Mouse (Mus musculus) heart, embryonic 11.5 days (tissue): ENCODE results near the gene Prkar2a. TPM values are rescaled to one million over a fixed set of nuclear protein-coding genes. Genes with fewer than 3 reads are reported as not detected.

Source experiments
- ATAC-seq: fragments of 200-750 bp; cut with Nextera tagmentation; replicated peaks from 2 replicates; pipeline ENCODE4 v1.8.0; 2017; ENCODE audit warnings: moderate library complexity; ENCODE audit not compliant: insufficient number of reproducible peaks, low FRiP score, low TSS enrichment
- H3K27ac ChIP-seq: fragments of 300-500 bp; sonication (generic); 2 replicates; pipeline ENCODE4 v1.5.1; 2014; ENCODE audit warnings: mild to moderate bottlenecking, low read depth, low read length
- H3K27me3 ChIP-seq: fragments of 300-500 bp; sonication (generic); 2 replicates; pipeline ENCODE4 v1.6.1; 2014; ENCODE audit warnings: mild to moderate bottlenecking, low read length, mixed read lengths; ENCODE audit not compliant: control insufficient read depth, insufficient read depth
- H3K36me3 ChIP-seq: fragments of 300-500 bp; sonication (generic); 2 replicates; pipeline ENCODE4 v1.6.1; 2014; ENCODE audit warnings: mild to moderate bottlenecking, low read length, moderate library complexity, mixed read lengths; ENCODE audit not compliant: control insufficient read depth, insufficient read depth
- H3K4me1 ChIP-seq: fragments of 300-500 bp; sonication (generic); 2 replicates; pipeline ENCODE4 v1.6.1; 2014; ENCODE audit warnings: low read length; ENCODE audit not compliant: control insufficient read depth, insufficient read depth
- H3K4me2 ChIP-seq: fragments of 300-500 bp; sonication (generic); 2 replicates; pipeline ENCODE4 v1.6.1; 2014; ENCODE audit warnings: mild to moderate bottlenecking, moderate library complexity
- H3K4me3 ChIP-seq: fragments of 300-500 bp; sonication (generic); 2 replicates; pipeline ENCODE4 v1.5.1; 2014; ENCODE audit warnings: low read depth, low read length
- H3K9ac ChIP-seq: fragments of 300-500 bp; sonication (generic); 2 replicates; pipeline ENCODE4 v1.6.1; 2014; ENCODE audit warnings: mild to moderate bottlenecking, low read depth, low read length, moderate library complexity
- H3K9me3 ChIP-seq: fragments of 300-500 bp; sonication (generic); replicated peaks from 2 replicates; pipeline ENCODE4 v1.6.1; 2016; ENCODE audit warnings: low read length; ENCODE audit not compliant: control insufficient read depth
- WGBS: fragments of 180-500 bp; shearing (Covaris S2); extraction: QIAGEN DNeasy Blood & Tissue Kit; methylation state at CpG from one replicate; pipeline ENCODE4 v1.1.7; 2014; ENCODE audit not compliant: insufficient replicate concordance; 5-methylcytosine and 5-hydroxymethylcytosine counted together
- polyA plus RNA-seq: library from polyadenylated mRNA; unstranded; fragments of >200 nt; fragmentation: Nextera tagmentation; extraction: Ambion mirVana; gene quantifications from 2 replicates; pipeline ENCODE4 v1.2.1, GENCODE M21; 2014

The Prkar2a gene
- polyA plus RNA-seq, 1 experiment from 2014 or later: 29.8 TPM

DNA sequence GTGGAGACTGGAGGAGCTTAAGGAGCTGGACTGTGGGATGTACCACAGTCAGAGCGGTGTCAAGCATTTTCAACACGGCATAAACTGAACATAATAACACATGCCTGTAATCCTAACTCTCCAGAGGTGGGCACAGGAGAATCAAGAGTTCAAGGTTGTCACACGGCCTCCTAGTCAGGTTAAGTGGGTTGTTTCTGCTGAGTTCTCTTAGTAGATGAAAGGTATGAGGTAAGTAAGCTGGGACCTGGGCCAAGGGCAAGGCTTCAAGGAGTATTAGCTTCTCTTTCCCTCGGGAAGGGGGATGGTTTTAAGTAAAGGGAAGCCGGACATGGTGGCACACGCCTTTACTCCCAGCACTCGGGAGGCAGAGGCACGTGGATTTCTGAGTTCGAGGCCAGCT lies 663 bp upstream of the Prkar2a start:
- H3K4me1 ChIP-seq: peaks cover 6% of the 10 kb centered on the region; the same call in 1 of the 2 replicates
- H3K36me3 ChIP-seq: peaks cover 3% of the 10 kb centered on the region
- H3K27me3 ChIP-seq: no peaks in the 10 kb centered on the region
- 75% methylated on average over 9 of the region's 9 CpGs for WGBS
- no peak overlapping the region for H3K9ac ChIP-seq
- no peak overlapping the region for H3K27ac ChIP-seq
- no peak overlapping the region for H3K4me2 ChIP-seq
- ATAC-seq: no peak
- no peak overlapping the region for H3K4me3 ChIP-seq
- H3K9me3 ChIP-seq: no peaks in the 10 kb centered on the region

DNA sequence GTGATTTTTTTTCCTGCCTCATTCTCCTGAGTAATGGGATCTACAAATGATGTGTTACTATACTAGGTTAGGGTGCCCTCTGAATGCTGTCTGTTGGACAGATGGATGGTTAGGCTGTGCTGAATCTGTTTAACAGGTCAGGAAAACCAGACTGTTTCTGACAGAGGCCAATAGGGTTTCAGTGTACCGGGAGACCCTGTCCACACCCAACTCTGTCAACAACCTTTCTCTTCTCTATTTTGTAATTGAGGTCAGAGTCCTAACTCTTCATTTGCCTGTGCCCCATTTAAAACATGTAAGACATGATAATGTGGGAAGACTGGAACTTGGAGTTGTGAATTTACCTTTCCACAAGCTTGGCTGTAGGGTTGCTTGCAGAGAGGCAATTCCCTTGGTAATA lies 879 bp downstream of the Prkar2a start:
- ATAC-seq: no peak
- Histone ChIP-seq H3K4me1 (peaks cover 6% of the 10 kb centered on the region; the same call in 1 of the 2 replicates), H3K9ac (no peak overlapping the region), H3K9me3 (no peaks in the 10 kb centered on the region), H3K4me2 (no peak overlapping the region), H3K27me3 (no peaks in the 10 kb centered on the region), H3K4me3 (no peak overlapping the region), H3K27ac (no peak overlapping the region), H3K36me3 (no peaks in the 10 kb centered on the region)
- WGBS: 83% methylated on average over 1 of the region's 1 CpGs

DNA sequence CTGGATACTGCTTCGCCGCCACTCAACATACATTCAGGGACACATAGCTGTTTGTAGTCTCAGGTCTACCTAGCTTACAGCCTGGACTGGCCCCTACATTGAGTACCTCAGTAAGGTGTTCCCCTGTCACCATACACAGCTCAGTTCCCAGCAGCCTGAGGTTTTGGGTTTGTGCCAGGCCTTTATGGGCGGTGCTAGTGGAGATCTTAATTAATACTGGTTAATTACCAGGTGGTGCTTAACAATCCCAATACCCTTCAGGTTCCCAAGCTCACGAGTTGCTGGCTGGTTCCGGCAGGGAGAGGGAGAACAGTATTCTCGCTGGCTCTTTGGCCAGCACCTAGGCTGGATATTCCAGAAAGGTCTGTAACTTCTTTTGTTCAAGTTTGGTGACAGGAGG lies 1.8 kb downstream of the Prkar2a start:
- H3K4me1 ChIP-seq: peaks cover 6% of the 10 kb centered on the region; the same call in 1 of the 2 replicates
- H3K27ac ChIP-seq: no peak overlapping the region
- no peak for ATAC-seq
- no peaks in the 10 kb centered on the region for H3K9me3 ChIP-seq
- no peak overlapping the region for H3K4me3 ChIP-seq
- H3K36me3 ChIP-seq: no peaks in the 10 kb centered on the region
- H3K9ac ChIP-seq: no peak overlapping the region
- H3K27me3 ChIP-seq: no peaks in the 10 kb centered on the region
- WGBS: 85% methylated on average over 6 of the region's 6 CpGs
- H3K4me2 ChIP-seq: no peak overlapping the region

DNA sequence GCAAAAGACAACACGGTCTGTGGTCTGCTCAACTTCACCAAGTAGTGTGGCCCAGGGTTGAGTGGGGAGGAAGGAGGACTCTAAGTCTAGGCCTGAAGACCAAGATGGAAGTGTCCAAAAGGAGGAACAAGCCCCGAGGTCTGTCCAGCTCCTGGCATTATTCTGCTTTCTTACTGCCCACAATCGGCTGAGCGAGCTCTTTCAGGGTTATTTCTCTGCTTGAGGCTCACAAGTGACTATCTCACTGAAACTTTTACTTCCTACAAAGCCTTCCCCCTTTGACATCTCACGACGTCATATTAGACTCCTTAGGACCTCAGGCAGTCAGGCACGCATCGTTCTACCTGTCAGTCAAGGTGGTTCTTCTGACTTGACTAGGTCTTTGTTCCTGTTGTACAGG lies 2.3 kb downstream of the Prkar2a start:
- H3K4me1 ChIP-seq: peaks cover 6% of the 10 kb centered on the region; the same call in 1 of the 2 replicates
- WGBS: 71% methylated on average over 8 of the region's 8 CpGs
- no peak for ATAC-seq
- H3K9ac ChIP-seq: peak overlapping the region; percentile 90; the same call in 1 of the 2 replicates
- peak overlapping the region; percentile 92 for H3K4me2 ChIP-seq
- no peaks in the 10 kb centered on the region for H3K36me3 ChIP-seq
- no peak overlapping the region for H3K27ac ChIP-seq
- peak overlapping the region; percentile 80 for H3K4me3 ChIP-seq
- H3K9me3 ChIP-seq: no peaks in the 10 kb centered on the region
- H3K27me3 ChIP-seq: no peaks in the 10 kb centered on the region

DNA sequence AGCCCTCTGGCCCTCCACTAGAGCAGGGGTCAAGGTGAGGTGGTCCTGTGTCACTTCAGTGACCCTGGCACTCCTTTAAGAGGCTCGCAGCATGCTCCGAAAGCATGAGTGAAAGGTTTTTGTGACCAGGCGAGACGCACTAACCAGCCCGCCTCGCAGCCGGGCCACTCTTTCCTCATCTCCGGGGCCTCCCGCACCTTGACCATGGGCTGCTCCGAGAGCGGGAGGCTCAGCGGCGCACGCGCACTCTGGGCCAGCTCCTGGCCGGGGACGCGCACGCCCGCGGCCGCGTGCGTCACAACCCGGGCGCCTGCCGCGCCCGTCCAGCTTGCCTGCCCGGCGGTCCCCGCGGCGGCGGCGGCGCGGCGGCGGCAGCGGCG lies 2.7 kb downstream of the Prkar2a start:
- H3K27me3 ChIP-seq: no peaks in the 10 kb centered on the region
- no peaks in the 10 kb centered on the region for H3K9me3 ChIP-seq
- WGBS: under 1% methylated on average over 30 of the region's 42 CpGs
- peak; percentile 83 for ATAC-seq
- no peaks in the 10 kb centered on the region for H3K36me3 ChIP-seq
- H3K4me1 ChIP-seq: peaks cover 6% of the 10 kb centered on the region; the same call in 1 of the 2 replicates
- peak overlapping the region; percentile 80 for H3K4me3 ChIP-seq
- peak overlapping the region; percentile 46; the same call in 1 of the 2 replicates for H3K27ac ChIP-seq
- peak overlapping the region; percentile 92 for H3K4me2 ChIP-seq
- peak overlapping the region; percentile 90 for H3K9ac ChIP-seq

DNA sequence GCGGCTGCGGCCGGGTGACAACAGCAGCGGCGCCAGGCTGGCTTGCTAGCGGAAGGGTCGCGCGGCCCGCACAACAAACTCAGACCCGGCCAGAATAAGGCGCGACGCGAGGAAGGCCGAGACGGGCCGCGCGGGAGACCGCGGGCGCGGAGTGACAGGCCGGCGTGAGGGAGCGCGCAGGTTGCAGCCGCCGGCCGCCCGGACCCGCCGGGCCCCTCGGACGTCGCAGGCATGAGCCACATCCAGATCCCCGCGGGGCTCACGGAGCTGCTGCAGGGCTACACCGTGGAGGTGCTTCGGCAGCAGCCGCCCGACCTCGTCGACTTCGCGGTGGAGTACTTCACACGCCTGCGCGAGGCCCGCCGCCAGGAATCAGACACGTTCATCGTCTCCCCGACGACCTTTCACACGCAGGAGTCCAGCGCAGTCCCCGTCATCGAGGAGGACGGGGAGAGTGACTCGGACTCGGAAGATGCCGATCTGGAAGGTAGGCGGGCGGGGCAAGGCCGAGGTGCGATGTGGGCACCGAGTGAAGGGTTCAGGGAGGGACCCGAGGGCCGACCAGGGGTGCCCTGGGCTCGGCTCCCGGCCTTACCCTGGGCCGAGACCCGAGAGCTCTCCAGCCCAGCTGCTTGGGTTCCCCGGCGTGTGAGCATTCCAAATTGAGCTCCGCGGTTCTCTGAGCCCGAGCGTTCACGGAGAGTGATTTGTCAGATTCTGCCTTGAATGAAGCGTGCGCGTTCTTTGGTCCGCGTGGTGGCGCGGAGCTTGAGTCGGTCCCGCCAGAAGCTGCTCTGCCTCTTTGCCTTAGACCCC lies 3.3 kb downstream of the Prkar2a start:
- peak overlapping the region; percentile 90 for H3K9ac ChIP-seq
- peak overlapping the region; percentile 46; the same call in 1 of the 2 replicates for H3K27ac ChIP-seq
- ATAC-seq: peak; percentile 50
- H3K4me3 ChIP-seq: peak overlapping the region; percentile 80
- no peaks in the 10 kb centered on the region for H3K9me3 ChIP-seq
- H3K36me3 ChIP-seq: no peaks in the 10 kb centered on the region
- H3K27me3 ChIP-seq: no peaks in the 10 kb centered on the region
- peak overlapping the region; percentile 92 for H3K4me2 ChIP-seq
- peaks cover 6% of the 10 kb centered on the region; the same call in 1 of the 2 replicates for H3K4me1 ChIP-seq
- WGBS: under 1% methylated on average over 91 of the region's 92 CpGs

DNA sequence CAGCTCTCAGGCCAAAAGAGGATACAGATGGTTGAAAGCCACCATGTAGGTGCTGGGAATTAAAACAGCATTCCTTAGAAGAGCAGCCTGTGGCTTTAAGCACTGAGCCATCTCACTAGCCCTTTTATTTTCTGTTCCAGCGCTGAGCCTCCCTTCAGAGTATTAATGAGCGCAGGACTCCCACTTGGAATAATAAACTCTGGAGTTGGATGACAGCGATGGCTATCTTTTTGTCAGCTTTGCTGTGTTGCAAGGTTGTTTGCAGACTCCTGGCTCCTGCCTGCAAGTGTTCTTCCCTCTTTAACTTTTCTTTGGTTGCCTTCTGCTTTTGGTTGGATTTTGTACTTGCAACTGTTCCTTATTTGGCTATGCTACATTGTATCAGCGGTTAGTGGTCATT lies 4.8 kb downstream of the Prkar2a start:
- H3K27ac ChIP-seq: no peak overlapping the region
- no peak for ATAC-seq
- no peak overlapping the region for H3K4me3 ChIP-seq
- no peaks in the 10 kb centered on the region for H3K9me3 ChIP-seq
- H3K4me1 ChIP-seq: peaks cover 4% of the 10 kb centered on the region; the same call in 1 of the 2 replicates
- H3K36me3 ChIP-seq: no peaks in the 10 kb centered on the region
- WGBS: 73% methylated on average over 4 of the region's 4 CpGs
- H3K9ac ChIP-seq: no peak overlapping the region
- H3K27me3 ChIP-seq: no peaks in the 10 kb centered on the region
- peak overlapping the region; percentile 92; the same call in 1 of the 2 replicates for H3K4me2 ChIP-seq

DNA sequence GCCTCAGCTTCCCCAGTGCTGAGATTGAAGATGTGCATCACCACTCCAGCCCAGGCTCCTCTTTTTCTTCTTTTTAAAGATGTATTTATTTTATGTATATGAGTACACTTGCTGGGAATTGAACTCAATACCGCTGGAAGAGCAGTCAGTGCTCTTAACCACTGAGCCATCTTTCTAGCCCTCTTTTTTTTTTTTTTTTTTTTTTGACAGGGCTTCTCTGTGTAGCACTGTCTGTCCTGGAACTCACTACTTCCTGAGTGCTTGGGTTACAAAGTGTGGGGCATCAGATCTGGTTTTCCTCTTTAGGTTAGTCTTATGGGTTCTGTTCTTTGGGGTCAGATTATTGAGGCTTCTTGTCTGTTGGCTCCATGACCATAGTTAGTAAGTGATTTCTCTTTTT lies 5.4 kb downstream of the Prkar2a start:
- Histone ChIP-seq H3K9me3 (no peaks in the 10 kb centered on the region), H3K4me3 (no peak overlapping the region), H3K9ac (no peak overlapping the region), H3K4me2 (no peak overlapping the region), H3K27ac (no peak overlapping the region), H3K27me3 (no peaks in the 10 kb centered on the region), H3K4me1 (peaks cover 4% of the 10 kb centered on the region; the same call in 1 of the 2 replicates), H3K36me3 (no peaks in the 10 kb centered on the region)
- no peak for ATAC-seq
- 83% methylated on average over 1 of the region's 1 CpGs for whole genome bisulfite sequencing

DNA sequence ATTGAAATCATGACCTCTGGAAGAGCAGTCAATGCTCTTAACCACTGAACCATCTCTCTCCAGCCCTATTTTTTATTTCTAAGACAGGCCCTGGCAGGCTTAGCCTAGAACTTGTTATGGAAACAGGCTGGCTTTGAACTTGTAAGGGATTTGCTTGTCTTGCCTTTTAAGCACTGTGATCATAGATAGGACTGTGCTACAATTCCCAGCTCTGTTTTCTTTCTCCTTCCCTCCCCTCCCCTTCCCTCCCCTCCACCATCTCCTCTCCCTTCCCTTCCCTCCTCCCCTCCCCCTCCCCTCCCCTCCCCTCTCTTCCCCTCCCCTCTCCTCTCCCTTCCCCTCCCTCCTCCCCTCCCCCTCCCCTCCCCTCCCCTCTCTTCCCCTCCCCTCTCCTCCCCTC lies 13.4 kb downstream of the Prkar2a start:
- no peak overlapping the region for H3K4me3 ChIP-seq
- H3K9me3 ChIP-seq: no peaks in the 10 kb centered on the region
- H3K4me1 ChIP-seq: peaks cover 11% of the 10 kb centered on the region
- no peak overlapping the region for H3K9ac ChIP-seq
- H3K4me2 ChIP-seq: no peak overlapping the region
- no peaks in the 10 kb centered on the region for H3K36me3 ChIP-seq
- H3K27ac ChIP-seq: no peak overlapping the region
- no peak for ATAC-seq
- H3K27me3 ChIP-seq: no peaks in the 10 kb centered on the region
